Comparison of ENCODE assay signal across 8 mouse cellular contexts in the genomic region with DNA sequence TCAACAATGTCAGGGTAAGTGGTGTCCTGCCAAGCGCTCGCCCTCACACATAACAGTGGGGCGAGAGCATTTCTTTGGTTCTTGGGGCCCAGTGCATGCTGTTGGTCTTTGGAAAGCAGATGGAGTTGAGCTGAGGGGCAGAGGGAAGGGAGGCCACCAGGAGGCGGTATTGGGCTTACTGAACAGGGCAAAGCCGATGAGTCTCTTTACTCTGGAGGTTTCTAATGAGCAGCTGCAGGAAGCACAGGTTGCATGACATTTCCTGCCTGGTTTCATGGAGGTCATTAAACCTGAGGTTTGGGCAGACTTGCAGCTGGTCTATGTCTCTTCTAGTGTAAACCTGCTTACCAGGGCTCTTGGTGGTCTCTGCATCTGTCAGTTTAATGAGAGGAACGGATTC. TPM values are rescaled to one million over a fixed set of nuclear protein-coding genes. Genes with fewer than 3 reads are reported as not detected.
DNase-seq lines count a peak whose midpoint lies in the region; ATAC-seq and TF ChIP-seq lines count a peak whose summit lies in the region.

No protein-coding gene starts in this region.

- no peaks in the 10 kb centered on the region for H3K9me3 ChIP-seq in liver, embryonic 12.5 days (replicated peaks)
- no peaks in the 10 kb centered on the region for H3K9me3 ChIP-seq in lung, embryonic 14.5 days (ENCODE audit: low read depth, low read length)

- 70% methylated on average over 6 of the region's 6 CpGs for WGBS in liver, embryonic 12.5 days (ENCODE audit: insufficient replicate concordance)
- WGBS in lung, embryonic 14.5 days, result 65% methylated on average over 6 of the region's 6 CpGs

- peak; percentile 72 for TF ChIP-seq CTCF in lung, embryonic 14.5 days (IDR thresholded peaks at IDR 0.05; ENCODE audit: low read depth)

- DNase-seq in cerebellum, adult 18-20 months, result peak; percentile 22 to 35
- DNase-seq in cerebellum, adult 8-10 months, result no peak
- DNase-seq in liver, result peak; percentile 69
- DNase-seq in c-Kit-positive CD71-negative TER-119-negative erythroid progenitor cells, embryonic 14.5 days (ENCODE audit: low read depth), result peak; percentile 64
- peak; percentile 49 for DNase-seq in hindlimb bud, embryonic 11.5 days (ENCODE audit: extremely low spot score, low read depth, low spot score)
- peak; percentile 69 for DNase-seq in lung, embryonic 14.5 days
- peak; percentile 79 for DNase-seq in splenic B cell, adult 2 months (ENCODE audit: low read depth, low spot score)

- H3K4me1 ChIP-seq in liver, embryonic 12.5 days, result peaks cover 11% of the 10 kb centered on the region
- H3K4me1 ChIP-seq in lung, embryonic 14.5 days (ENCODE audit: insufficient read depth), result no peaks in the 10 kb centered on the region

- H3K36me3 ChIP-seq in liver, embryonic 12.5 days, result peaks cover 99% of the 10 kb centered on the region
- peaks cover 80% of the 10 kb centered on the region for H3K36me3 ChIP-seq in lung, embryonic 14.5 days (ENCODE audit: insufficient read depth)
- peaks cover 8% of the 10 kb centered on the region for H3K36me3 ChIP-seq in splenic B cell, adult 2 months (ENCODE audit: control insufficient read depth, insufficient read depth, low read length, poor library complexity, severe bottlenecking)

- no peak overlapping the region for H3K4me2 ChIP-seq in liver, embryonic 12.5 days
- no peak overlapping the region for H3K4me2 ChIP-seq in lung, embryonic 14.5 days

- no peak overlapping the region for H3K9ac ChIP-seq in liver, embryonic 12.5 days
- H3K9ac ChIP-seq in lung, embryonic 14.5 days, result no peak overlapping the region

- no peak for ATAC-seq in liver, embryonic 12.5 days
- no peak for ATAC-seq in lung, embryonic 14.5 days (ENCODE audit: insufficient read depth)

- H3K4me3 ChIP-seq in liver, embryonic 12.5 days, result no peak overlapping the region
- H3K4me3 ChIP-seq in lung, embryonic 14.5 days (ENCODE audit: low read depth, low read length), result no peak overlapping the region

- H3K27me3 ChIP-seq in liver, embryonic 12.5 days (replicated peaks), result no peaks in the 10 kb centered on the region
- no peaks in the 10 kb centered on the region for H3K27me3 ChIP-seq in lung, embryonic 14.5 days (ENCODE audit: insufficient read depth, low read length)
- H3K27me3 ChIP-seq in splenic B cell, adult 2 months (ENCODE audit: control insufficient read depth, insufficient read depth, low read length, poor library complexity, severe bottlenecking), result no peaks in the 10 kb centered on the region

- no peak overlapping the region for H3K27ac ChIP-seq in liver, embryonic 12.5 days
- H3K27ac ChIP-seq in lung, embryonic 14.5 days (ENCODE audit: low read depth), result no peak overlapping the region

RNA-seq across cellular contexts. Expression of a gene that starts 9.5 kb away (rescaled TPM):
- 44.6 and 52.1 TPM in 2 replicates for polyA plus RNA-seq in liver, embryonic 12.5 days (2016; fragmentation: Nextera tagmentation; extraction: Ambion mirVana)
- 119 and 131 TPM in 2 replicates for polyA plus RNA-seq in lung, embryonic 14.5 days (2014; fragmentation: Nextera tagmentation; extraction: Ambion mirVana)

RNA-seq across cellular contexts. Expression of a gene that starts 28.3 kb away (rescaled TPM):
- 3.8 and 3.9 TPM in 2 replicates for polyA plus RNA-seq in liver, embryonic 12.5 days (2016; fragmentation: Nextera tagmentation; extraction: Ambion mirVana)
- polyA plus RNA-seq in lung, embryonic 14.5 days (2014; fragmentation: Nextera tagmentation; extraction: Ambion mirVana), result 12.8 and 12.9 TPM in 2 replicates

RNA-seq across cellular contexts. Expression of a gene that starts 43.8 kb away (rescaled TPM):
- polyA plus RNA-seq in liver, embryonic 12.5 days (2016; fragmentation: Nextera tagmentation; extraction: Ambion mirVana), result 20.9 and 22.2 TPM in 2 replicates
- polyA plus RNA-seq in lung, embryonic 14.5 days (2014; fragmentation: Nextera tagmentation; extraction: Ambion mirVana), result 22.9 and 25.3 TPM in 2 replicates

RNA-seq across cellular contexts. Expression of a gene that starts 48.6 kb away (rescaled TPM):
- polyA plus RNA-seq in liver, embryonic 12.5 days (2016; fragmentation: Nextera tagmentation; extraction: Ambion mirVana), result 21.6 and 22.8 TPM in 2 replicates
- 39.5 and 47.7 TPM in 2 replicates for polyA plus RNA-seq in lung, embryonic 14.5 days (2014; fragmentation: Nextera tagmentation; extraction: Ambion mirVana)
